Mouse (Mus musculus): Measurements from ENCODE around the gene Tbx6.

Tbx6 gene

GRCm38 (mm10) chr7:126795387-126796317 lies 14.4 kb downstream of the Tbx6 start:
- no peak for DNase-seq

GRCm38 (mm10) chr7:126796350-126796932 lies 15.2 kb downstream of the Tbx6 start:
- no peak for DNase-seq

- DNase-seq = peak; percentile 39
Observed at GRCm38 (mm10) chr7:126797411-126798126, 16.3 kb downstream of the Tbx6 start, which contains the start of gene Fam57b. Fam57b (plus strand) TSS chr7:126797668.

- peak; percentile 73 for DNase-seq
Observed at GRCm38 (mm10) chr7:126798127-126799049, 17.1 kb downstream of the Tbx6 start.

GRCm38 (mm10) chr7:126799050-126799467 lies 17.8 kb downstream of the Tbx6 start:
- DNase-seq = peak; percentile 97

GRCm38 (mm10) chr7:126799468-126800268 lies 18.4 kb downstream of the Tbx6 start:
- peak; percentile 42 for DNase-seq

- DNase-seq = no peak
Observed at GRCm38 (mm10) chr7:126800269-126801056, 19.2 kb downstream of the Tbx6 start.

GRCm38 (mm10) chr7:126801057-126801422 lies 19.8 kb downstream of the Tbx6 start:
- DNase-seq = no peak

- no peak for DNase-seq
Observed at GRCm38 (mm10) chr7:126802134-126802889, 21.0 kb downstream of the Tbx6 start.

- no peak for DNase-seq
Observed at GRCm38 (mm10) chr7:126803181-126803580, 21.9 kb downstream of the Tbx6 start.

- no peak for DNase-seq
Observed at GRCm38 (mm10) chr7:126803751-126804150, 22.5 kb downstream of the Tbx6 start.

GRCm38 (mm10) chr7:126806956-126807355 lies 25.7 kb downstream of the Tbx6 start:
- DNase-seq = no peak

GRCm38 (mm10) chr7:126807405-126807804 lies 26.1 kb downstream of the Tbx6 start:
- no peak for DNase-seq

GRCm38 (mm10) chr7:126808703-126809455 lies 27.6 kb downstream of the Tbx6 start:
- peak; percentile 88 for DNase-seq

GRCm38 (mm10) chr7:126809723-126810369 lies 28.6 kb downstream of the Tbx6 start:
- no peak for DNase-seq

GRCm38 (mm10) chr7:126815726-126816222 lies 34.5 kb downstream of the Tbx6 start:
- DNase-seq = no peak

GRCm38 (mm10) chr7:126816494-126816893 lies 35.2 kb downstream of the Tbx6 start:
- DNase-seq = no peak

GRCm38 (mm10) chr7:126817595-126817994 lies 36.3 kb downstream of the Tbx6 start:
- no peak for DNase-seq
